Mouse (Mus musculus): ENCODE measurements around the gene Ilk.
"Not testable (repeated sequence)": the region's sequence is repeated elsewhere in the genome, so short reads cannot be mapped to it uniquely, and the experiment has no call there.

Gene Ilk

GRCm38 (mm10) chr7:105736264-105736901 is at the start of gene Ilk:
Ilk (plus strand) TSS chr7:105736592.
- DNase-seq, result peak; percentile 83 to 87

GRCm38 (mm10) chr7:105690875-105691274 is 45.5 kb upstream of the Ilk start:
- no peak for DNase-seq

- no peak for DNase-seq
These were observed 33.2 kb upstream of the Ilk start for GRCm38 (mm10) chr7:105703184-105703583.

- no peak for DNase-seq
These were observed 32.6 kb upstream of the Ilk start for GRCm38 (mm10) chr7:105703816-105704215.

GRCm38 (mm10) chr7:105708733-105709132 is 27.7 kb upstream of the Ilk start:
- DNase-seq, result no peak

GRCm38 (mm10) chr7:105715366-105715765 is 21.0 kb upstream of the Ilk start:
- DNase-seq, result peak; percentile 13 to 20

GRCm38 (mm10) chr7:105721916-105722315 is 14.5 kb upstream of the Ilk start:
- no peak for DNase-seq

GRCm38 (mm10) chr7:105726144-105726979 is 10.0 kb upstream of the Ilk start:
- peak in 1 of 2 experiments; percentile 15 for DNase-seq

- no peak for DNase-seq
These were observed 9.4 kb upstream of the Ilk start for GRCm38 (mm10) chr7:105726980-105727325.

- no peak for DNase-seq
These were observed 7.5 kb upstream of the Ilk start for GRCm38 (mm10) chr7:105728701-105729428.

GRCm38 (mm10) chr7:105733836-105734235 is 2.6 kb upstream of the Ilk start:
- no peak for DNase-seq

GRCm38 (mm10) chr7:105734826-105735225 is 1.6 kb upstream of the Ilk start:
- DNase-seq, result no peak

- not testable (repeated sequence) for DNase-seq
These were observed 928 bp upstream of the Ilk start for GRCm38 (mm10) chr7:105735464-105735863.

- peak; percentile 47 to 48 for DNase-seq
These were observed 624 bp downstream of the Ilk start, which contains the start of gene Rrp8 for GRCm38 (mm10) chr7:105736911-105737521. Rrp8 (minus strand) TSS chr7:105737385.

- DNase-seq, result no peak
These were observed 1.3 kb downstream of the Ilk start for GRCm38 (mm10) chr7:105737648-105738047.

GRCm38 (mm10) chr7:105738286-105738685 is 1.9 kb downstream of the Ilk start:
- DNase-seq, result no peak

- DNase-seq, result no peak
These were observed 2.6 kb downstream of the Ilk start for GRCm38 (mm10) chr7:105738948-105739347.

GRCm38 (mm10) chr7:105740089-105740795 is 3.9 kb downstream of the Ilk start:
- no peak for DNase-seq

- no peak for DNase-seq
These were observed 4.5 kb downstream of the Ilk start for GRCm38 (mm10) chr7:105740851-105741250.

- DNase-seq, result no peak
These were observed 5.6 kb downstream of the Ilk start for GRCm38 (mm10) chr7:105741978-105742377.

- not testable (repeated sequence) for DNase-seq
These were observed 6.3 kb downstream of the Ilk start for GRCm38 (mm10) chr7:105742539-105743215.
